Mouse (Mus musculus): ENCODE measurements at regions not wholly inside any gene's neighbourhood (a gene's known extent, or its start where the extent isn't known, plus 50 kb on each side); places are given as distances from the start of the nearest gene placed in this dataset.

DNA sequence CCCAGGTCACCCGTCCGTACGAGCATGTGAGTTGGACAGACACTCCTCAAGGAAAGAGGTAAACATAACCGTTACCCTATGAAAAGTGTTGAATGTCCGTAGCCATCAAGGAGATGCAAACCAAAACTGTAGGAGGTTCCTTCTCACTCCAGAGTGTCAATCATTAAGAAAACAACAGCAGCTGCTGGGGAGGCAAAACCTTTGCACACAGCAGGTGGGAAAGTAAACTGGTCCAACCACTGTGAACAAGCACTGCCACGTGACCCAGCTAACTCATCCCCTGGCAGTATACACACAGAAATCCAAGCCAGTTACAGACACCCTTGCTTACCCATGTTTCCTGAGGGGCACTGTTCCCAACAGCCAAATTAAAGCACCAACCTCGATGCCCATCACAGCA is 54.7 kb upstream of the Irx5 start:
- DNase-seq, result no peak

GRCm38 (mm10) chr8:92301029-92301428 is 56.4 kb upstream of the Irx5 start:
- DNase-seq, result no peak

DNA sequence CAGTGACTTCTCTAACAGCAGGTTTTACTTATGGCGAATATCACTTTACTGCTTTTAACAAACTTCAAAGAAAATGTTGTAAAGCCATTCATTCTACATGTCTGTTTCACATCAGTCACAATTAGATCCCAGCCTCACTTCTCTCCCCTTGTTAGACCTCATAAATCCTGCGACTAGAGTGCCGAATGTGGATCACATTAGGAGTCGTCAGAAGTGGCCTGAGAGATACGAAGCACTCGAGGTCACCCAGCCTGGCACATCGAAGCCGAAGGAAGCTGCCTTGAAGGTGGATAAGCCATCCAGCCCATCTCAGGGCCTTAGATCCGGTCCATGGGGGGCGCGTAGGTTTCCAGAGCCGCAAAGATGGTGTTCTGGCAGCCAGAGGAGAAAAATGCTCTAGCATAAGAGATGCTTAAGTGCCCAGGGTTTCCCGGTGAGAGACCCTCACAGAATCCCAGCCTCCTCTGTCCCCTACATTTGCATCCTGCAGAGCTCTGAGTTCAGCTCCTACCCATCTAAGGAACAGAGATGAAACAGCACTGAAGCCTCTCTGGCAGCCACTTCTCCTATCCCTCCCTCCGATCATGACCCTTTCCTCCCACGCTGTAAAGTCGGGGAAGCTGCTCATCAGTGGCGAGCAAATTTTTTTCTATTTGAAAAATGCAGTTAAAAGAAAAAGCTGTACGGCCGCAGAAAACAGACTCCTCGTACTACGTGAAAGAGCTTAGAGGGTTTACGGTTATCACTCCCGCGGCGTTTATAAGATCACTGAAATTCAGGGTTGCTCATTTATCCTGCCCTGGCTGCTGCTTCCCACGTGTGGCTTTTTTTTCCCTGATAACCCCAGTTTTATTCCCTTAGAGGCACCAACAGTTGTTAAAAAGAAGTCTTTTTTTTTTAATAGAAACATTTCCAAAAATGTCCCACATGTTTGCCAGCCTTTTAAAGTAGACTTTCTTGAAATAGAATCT is 70.3 kb upstream of the Irx5 start:
- no peak for DNase-seq

DNA sequence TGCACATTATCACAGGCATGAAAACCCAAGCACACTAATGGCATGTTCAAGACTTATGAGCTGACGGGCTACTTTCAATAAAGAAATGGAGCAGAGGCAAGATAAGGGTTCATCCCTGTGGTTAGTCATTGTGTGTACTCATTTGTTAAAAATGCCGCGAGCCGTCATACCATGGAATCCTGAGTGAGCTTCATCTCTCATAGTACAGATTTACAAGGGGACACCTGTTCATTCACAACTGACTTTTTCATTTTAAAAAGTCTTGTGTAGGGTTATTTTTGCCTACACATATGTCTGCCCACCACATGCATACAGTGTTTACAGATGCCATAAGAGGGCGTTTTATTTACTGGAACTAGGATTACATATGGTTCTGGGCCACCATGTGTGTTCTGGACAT is 81.7 kb upstream of the Irx5 start:
- DNase-seq, result no peak

- DNase-seq, result no peak
These were observed 84.7 kb upstream of the Irx5 start for GRCm38 (mm10) chr8:92272726-92273125.

DNA sequence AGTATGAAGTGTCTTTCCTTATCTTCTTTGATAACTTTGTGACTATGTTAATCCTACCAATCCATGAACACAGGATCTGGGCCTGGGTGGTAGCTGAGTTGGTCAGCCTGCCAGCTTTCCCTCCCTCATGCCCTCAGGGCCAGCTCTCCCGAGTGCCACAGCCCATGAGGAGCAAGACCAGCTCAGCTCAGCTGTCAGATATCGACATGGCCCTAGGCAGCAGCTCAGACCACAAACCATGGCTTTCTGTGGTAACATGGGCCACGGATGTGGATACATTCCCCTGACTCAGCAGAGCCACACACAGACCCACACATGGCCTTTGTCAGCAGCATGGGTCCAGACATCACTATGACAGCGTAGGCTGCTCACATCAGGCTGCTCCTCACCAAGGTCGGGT is 85.4 kb upstream of the Irx5 start:
- DNase-seq, result no peak

DNA sequence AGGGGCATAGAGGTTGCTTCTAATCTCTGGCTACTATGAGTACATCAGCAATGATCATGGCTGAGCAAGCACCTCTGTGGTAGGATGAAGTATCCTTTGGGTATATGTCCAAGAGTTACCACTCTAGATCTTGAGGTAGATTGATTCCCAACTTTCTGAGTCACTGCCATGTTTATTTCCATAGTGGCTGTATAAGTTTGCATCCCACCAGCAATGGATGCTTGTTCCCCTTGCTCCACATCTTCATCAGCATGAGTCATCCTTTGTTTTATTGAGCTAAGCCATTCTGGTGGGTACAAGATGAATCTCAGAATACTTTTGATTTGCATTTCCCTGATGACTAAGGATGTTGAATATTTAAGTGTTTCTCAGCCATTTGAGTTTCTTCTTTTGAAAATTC is 86.8 kb upstream of the Irx5 start:
- DNase-seq, result no peak

GRCm38 (mm10) chr8:92267415-92267814 is 90.0 kb upstream of the Irx5 start:
- no peak for DNase-seq

DNA sequence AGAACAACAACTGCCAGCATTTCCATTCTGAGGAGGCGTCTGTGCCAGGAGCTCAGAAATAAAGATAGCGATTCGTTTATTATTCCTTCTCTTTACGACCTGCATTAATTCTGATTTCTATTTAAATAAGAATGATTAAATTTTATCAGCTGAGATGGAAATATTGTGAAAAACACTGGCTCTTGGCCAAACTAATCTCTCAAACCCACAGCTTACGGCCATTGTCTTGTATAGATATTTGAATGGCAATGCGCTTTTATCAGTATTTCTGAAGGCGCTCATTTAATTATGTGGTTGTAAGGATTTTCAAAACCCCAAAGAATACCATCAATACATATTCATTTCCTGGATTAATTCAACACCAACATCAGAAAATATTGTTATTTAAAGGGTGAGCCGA is 97.4 kb upstream of the Irx5 start:
- DNase-seq, result no peak

DNA sequence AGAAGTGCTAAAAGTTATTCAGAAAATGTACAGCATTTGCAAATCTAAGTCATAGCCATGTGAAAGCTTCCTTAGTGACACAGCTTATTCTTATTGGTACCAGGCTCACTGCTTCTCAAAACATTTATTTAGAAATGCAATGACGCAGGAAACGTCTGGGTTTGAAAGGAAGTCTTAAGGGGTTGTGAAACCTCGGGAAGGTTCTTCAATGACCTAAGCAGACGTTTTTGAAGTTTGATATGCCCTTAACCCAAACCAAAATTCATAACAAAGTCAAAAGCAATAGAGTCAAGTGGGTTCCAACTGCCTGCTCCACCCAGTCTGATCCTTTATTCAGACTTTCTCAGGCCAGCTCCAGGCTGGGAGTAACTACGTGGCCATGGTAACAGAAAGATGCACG is 99.2 kb upstream of the Irx5 start:
- DNase-seq, result no peak

DNA sequence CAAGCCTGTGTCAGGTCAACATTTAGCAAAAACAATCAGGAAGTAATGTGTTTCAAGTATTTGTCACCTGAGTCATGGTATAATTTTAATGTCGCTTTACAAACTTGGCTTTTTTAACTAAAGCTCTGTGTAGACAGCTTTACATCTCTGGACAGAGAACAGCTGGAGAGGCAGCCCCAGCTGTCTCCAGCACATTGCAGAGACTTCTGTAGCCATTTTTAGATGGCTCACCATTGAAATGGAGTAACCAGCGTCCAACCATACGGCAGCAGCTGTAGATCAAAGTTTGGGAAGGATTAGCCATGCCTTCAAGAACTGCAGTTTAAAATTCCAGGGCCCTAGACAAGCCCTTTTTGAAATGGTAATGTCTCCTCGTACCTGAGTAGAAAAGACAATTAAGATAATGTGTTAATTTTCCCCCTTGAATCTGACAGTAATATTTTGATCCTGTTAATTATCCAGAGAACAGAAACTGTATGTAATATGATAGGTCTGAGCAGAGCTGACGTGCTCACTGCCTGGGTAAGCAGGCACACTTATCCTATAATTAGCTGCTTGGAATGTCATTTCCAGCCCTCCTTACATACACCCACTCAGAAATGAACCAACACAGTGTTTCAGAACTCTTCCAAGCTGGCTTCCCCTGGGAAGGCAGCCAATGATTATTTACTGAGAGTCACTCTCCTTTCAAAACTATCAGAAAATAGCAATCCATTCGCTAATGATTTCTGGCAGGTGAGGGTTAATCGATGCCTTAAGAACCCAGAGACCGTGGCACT is 104.6 kb upstream of the Irx5 start:
- DNase-seq, result no peak

GRCm38 (mm10) chr8:92246301-92246700 is 111.1 kb upstream of the Irx5 start:
- DNase-seq, result no peak

DNA sequence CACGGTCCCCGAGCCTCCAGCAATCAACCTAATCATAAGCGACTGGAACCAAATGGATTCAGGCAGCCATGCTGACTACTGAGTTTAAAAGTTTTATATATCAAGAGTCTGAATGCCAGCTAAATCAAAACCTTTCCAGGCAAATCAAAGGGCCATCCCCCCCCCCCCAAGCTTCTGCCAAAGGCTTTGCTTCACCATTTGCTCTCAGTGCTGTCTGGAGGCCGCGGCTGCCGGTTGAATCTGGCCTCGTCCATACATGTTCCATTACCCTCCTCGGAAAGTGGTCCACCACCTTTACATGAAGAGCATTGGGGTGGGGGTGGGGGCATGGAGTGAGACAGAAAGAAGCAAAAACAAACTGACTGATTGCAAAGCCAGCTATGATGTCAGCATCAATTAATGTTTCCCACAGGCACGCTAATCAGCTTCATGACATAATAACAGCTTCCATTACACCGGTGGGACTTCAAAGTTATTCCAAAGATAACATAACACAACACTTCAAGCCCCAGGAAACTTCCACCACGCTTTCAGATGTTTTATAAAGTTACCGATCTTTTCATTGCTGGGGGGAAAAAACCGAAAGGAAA is 116.6 kb upstream of the Irx5 start:
- DNase-seq, result no peak

GRCm38 (mm10) chr8:92231326-92232225 is 125.8 kb upstream of the Irx5 start:
- DNase-seq, result no peak

DNA sequence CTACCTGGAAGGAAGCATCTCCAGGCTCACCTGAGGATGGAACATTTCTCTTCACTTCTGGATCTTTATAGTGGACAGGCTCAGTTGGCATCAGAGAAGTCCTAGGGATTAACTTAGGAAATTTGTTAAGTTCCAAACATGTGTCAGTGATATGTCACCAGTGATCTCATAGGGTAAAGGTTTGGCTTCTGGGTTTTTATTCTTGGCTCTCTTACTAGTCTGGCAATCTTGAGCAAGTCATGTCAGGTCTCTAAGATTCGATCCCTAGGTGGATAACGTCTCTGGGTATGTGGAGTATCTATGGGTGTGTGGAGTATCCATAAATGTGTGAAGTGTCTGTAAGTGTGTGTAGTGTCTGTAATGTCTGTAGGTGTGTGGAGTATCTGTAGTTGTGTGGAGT is 127.9 kb upstream of the Irx5 start:
- DNase-seq, result no peak

GRCm38 (mm10) chr8:92224929-92225328 is 132.5 kb upstream of the Irx5 start:
- no peak for DNase-seq

GRCm38 (mm10) chr8:92222992-92223391 is 134.4 kb upstream of the Irx5 start:
- DNase-seq, result no peak

DNA sequence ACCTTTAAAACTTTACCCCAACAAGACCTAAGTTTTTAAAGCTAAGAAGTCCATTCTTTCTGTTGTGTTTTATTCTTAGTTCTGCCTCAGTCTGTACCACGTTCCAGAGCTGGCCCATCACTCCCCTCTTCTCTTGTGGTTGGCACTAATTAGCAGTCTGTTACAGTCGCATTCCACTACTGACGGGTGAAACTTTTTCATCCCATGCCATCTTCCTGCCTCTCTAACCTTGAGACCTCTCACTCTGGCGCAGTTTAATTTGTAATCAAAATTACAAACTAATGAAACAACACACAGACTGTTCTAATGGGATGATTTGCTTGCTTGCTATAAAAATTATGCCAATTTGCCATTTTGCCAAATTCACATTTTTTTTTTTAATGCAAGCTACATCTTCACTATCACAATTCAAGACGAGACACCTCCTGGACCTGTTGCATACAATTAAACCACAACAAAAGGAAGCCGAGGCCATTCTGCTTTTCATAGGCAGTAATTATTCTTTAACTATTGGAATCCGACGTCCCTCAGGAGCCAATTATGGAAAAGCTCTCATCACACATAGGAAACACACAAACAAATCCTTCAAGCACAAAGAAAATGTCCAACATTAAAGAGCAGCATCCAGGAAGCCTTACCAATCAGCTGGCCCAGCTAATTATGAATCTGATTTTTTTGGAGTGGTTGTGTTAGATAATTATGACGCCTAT is 138.1 kb upstream of the Irx5 start:
- no peak for DNase-seq

GRCm38 (mm10) chr8:92217521-92217920 is 139.9 kb upstream of the Irx5 start:
- no peak for DNase-seq

- DNase-seq, result no peak
These were observed 141.2 kb upstream of the Irx5 start for GRCm38 (mm10) chr8:92216176-92216575.

DNA sequence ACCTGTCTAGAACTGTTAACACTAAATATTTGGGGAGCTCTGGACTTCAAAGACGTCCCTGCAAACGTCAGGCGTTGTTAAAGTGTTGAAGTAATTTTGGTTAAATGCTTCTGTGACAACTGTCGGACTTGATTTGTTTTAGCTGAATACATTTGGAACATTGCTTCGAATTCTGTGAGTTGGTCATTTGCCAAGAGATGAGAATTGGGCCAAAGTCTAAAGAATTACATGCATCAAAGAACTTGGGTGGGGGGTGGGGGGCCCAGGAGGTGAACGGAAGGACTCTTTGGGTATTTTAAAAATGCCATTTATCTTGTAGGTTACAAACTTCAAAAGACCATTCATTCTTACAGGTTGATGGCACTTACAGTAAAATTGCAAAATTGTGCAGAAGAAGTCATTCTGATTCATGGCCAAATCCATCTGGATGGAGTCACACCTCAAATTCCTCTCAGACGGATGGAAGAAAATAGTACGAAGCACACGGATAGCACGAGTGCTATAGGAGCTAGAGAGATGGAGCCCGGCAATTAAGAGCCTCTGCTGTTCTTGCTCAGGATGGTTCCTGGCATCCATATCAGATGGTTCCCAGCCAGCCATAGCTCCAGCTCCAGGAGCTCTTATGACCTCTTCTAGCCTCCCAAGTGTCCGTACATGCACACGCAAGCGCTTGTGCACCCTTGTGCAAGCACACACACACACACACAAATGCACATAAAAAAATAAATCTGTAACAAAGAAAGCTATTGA is 144.5 kb upstream of the Irx5 start:
- no peak for DNase-seq

Measured in thymus, postnatal 14 days (tissue).